Mouse (Mus musculus) MEL (cell line): ENCODE data around the gene Edn2. TPM values are rescaled to one million over a fixed set of nuclear protein-coding genes. Genes with fewer than 3 reads are reported as not detected.

Experiments
- DNase-seq: peaks from one replicate; pipeline ENCODE4 v3.0.0; 2011; ENCODE audit warnings: low read depth, low spot score
- H3K27ac ChIP-seq: 2 replicates; pipeline ENCODE4 v1.5.1; 2012; ENCODE audit warnings: low read depth, mild to moderate bottlenecking, control low read depth, low read length, moderate library complexity; ENCODE audit not compliant: control insufficient read depth
- H3K27me3 ChIP-seq, 2 experiments: fragments of 150-350 bp in 1 of 2; sonication (generic) in 1 of 2; 2 replicates each; pipeline ENCODE4 v1.6.1; 2012; ENCODE audit warnings: low read length in 2 of 2, mild to moderate bottlenecking in 2 of 2, improper control_type of control experiment in 1 of 2, moderate library complexity in 1 of 2; ENCODE audit not compliant: insufficient read depth in 2 of 2, control insufficient read depth in 1 of 2
- H3K36me3 ChIP-seq, 2 experiments: 2 replicates each; pipeline ENCODE4 v1.6.1; 2012 to 2014; ENCODE audit warnings: low read length in 2 of 2, improper control_type of control experiment in 1 of 2, inconsistent platforms in 1 of 2, mild to moderate bottlenecking in 1 of 2; ENCODE audit not compliant: insufficient read depth in 2 of 2, control insufficient read depth in 1 of 2
- H3K4me1 ChIP-seq, 2 experiments: fragments of 150-350 bp in 1 of 2; sonication (generic) in 1 of 2; 2 replicates each; pipeline ENCODE4 v1.6.1; 2012; ENCODE audit warnings: low read length in 2 of 2, improper control_type of control experiment in 1 of 2, mild to moderate bottlenecking in 1 of 2; ENCODE audit not compliant: insufficient read depth in 2 of 2, control insufficient read depth in 1 of 2
- H3K4me3 ChIP-seq, 2 experiments: fragments of 150-350 bp in 1 of 2; sonication (generic) in 1 of 2; 2 replicates each; pipeline ENCODE4 v1.5.1; 2012; ENCODE audit warnings: low read depth in 2 of 2, low read length in 2 of 2, mild to moderate bottlenecking in 2 of 2, moderate library complexity in 2 of 2, control low read depth in 1 of 2, improper control_type of control experiment in 1 of 2; ENCODE audit not compliant: control insufficient read depth in 1 of 2, insufficient read depth in 1 of 2
- H3K79me2 ChIP-seq: 2 replicates; pipeline ENCODE4 v1.6.1; 2012; ENCODE audit warnings: mild to moderate bottlenecking, low read length, moderate library complexity; ENCODE audit not compliant: control insufficient read depth, poor library complexity, insufficient read depth
- H3K9ac ChIP-seq: 2 replicates; pipeline ENCODE4 v1.6.1; 2012; ENCODE audit warnings: low read depth, mild to moderate bottlenecking, control low read depth, low read length, moderate library complexity; ENCODE audit not compliant: control insufficient read depth, poor library complexity, severe bottlenecking
- H3K9me3 ChIP-seq: fragments of 150-350 bp; sonication (generic); replicated peaks from 2 replicates; pipeline ENCODE4 v1.6.1; 2012; ENCODE audit warnings: mild to moderate bottlenecking, low read length, improper control_type of control experiment, moderate library complexity; ENCODE audit not compliant: insufficient read depth
- CHD1 ChIP-seq: IDR thresholded peaks from 2 replicates; pipeline ENCODE4 v1.6.1; 2012; ENCODE audit warnings: low read depth, mild to moderate bottlenecking, inconsistent platforms, low read length, improper control_type of control experiment
- CHD2 ChIP-seq: IDR thresholded peaks from 2 replicates; pipeline ENCODE4 v1.6.1; 2011; ENCODE audit warnings: low read length, improper control_type of control experiment
- E2F4 ChIP-seq: IDR thresholded peaks from 2 replicates; pipeline ENCODE4 v1.6.1; 2011; ENCODE audit warnings: low read depth, low read length, improper control_type of control experiment, borderline replicate concordance
- ETS1 ChIP-seq: IDR thresholded peaks from 2 replicates; pipeline ENCODE4 v1.6.1; 2012; ENCODE audit warnings: low read depth, mild to moderate bottlenecking, inconsistent platforms, low read length, improper control_type of control experiment, moderate library complexity
- GATA1 ChIP-seq: IDR thresholded peaks from 2 replicates; pipeline ENCODE4 v1.6.1; 2011; ENCODE audit warnings: low read depth, low read length, improper control_type of control experiment
- HCFC1 ChIP-seq: IDR thresholded peaks from 2 replicates; pipeline ENCODE4 v1.6.1; 2012; ENCODE audit warnings: low read depth, mild to moderate bottlenecking, inconsistent platforms, low read length, improper control_type of control experiment, moderate library complexity
- JUND ChIP-seq: IDR thresholded peaks from 2 replicates; pipeline ENCODE4 v1.6.1; 2011; ENCODE audit warnings: low read depth, mild to moderate bottlenecking, improper control_type of control experiment, low read length
- KAT2A ChIP-seq: conservative IDR thresholded peaks from 2 replicates; pipeline ENCODE4 v1.6.1; 2012; ENCODE audit warnings: low read depth, low read length, improper control_type of control experiment, inconsistent platforms
- MAFK ChIP-seq: IDR thresholded peaks from 2 replicates; pipeline ENCODE4 v1.6.1; 2011; ENCODE audit warnings: low read depth, mild to moderate bottlenecking, low read length, improper control_type of control experiment, borderline replicate concordance
- MAZ ChIP-seq: IDR thresholded peaks from 2 replicates; pipeline ENCODE4 v1.6.1; 2012; ENCODE audit warnings: low read depth, mild to moderate bottlenecking, inconsistent platforms, low read length, improper control_type of control experiment
- MEF2A ChIP-seq: IDR thresholded peaks from 2 replicates; pipeline ENCODE4 v1.6.1; 2014; ENCODE audit warnings: low read depth, mild to moderate bottlenecking, inconsistent platforms, low read length, improper control_type of control experiment; ENCODE audit not compliant: poor library complexity, insufficient replicate concordance, severe bottlenecking; ENCODE audit errors: extremely low read depth
- MYB ChIP-seq: IDR thresholded peaks from 2 replicates; pipeline ENCODE4 v1.6.1; 2011; ENCODE audit warnings: mild to moderate bottlenecking, low read depth, low read length, improper control_type of control experiment
- NELFE ChIP-seq: IDR thresholded peaks from 2 replicates; pipeline ENCODE4 v1.6.1; 2011; ENCODE audit warnings: low read depth, low read length, improper control_type of control experiment
- NRF1 ChIP-seq: IDR thresholded peaks from 2 replicates; pipeline ENCODE4 v1.6.1; 2014; ENCODE audit warnings: low read depth, mild to moderate bottlenecking, inconsistent platforms, low read length, improper control_type of control experiment, moderate library complexity; ENCODE audit not compliant: poor library complexity, insufficient read depth, severe bottlenecking
- POLR2AphosphoS2 ChIP-seq: IDR thresholded peaks from 2 replicates; pipeline ENCODE4 v1.6.1; 2011; ENCODE audit warnings: low read length, improper control_type of control experiment
- POLR2AphosphoS5 ChIP-seq: IDR thresholded peaks from 2 replicates; pipeline ENCODE4 v1.6.1; 2012; ENCODE audit warnings: low read depth, borderline replicate concordance, mild to moderate bottlenecking, inconsistent platforms, low read length, moderate library complexity, mixed read lengths
- SIN3A ChIP-seq: IDR thresholded peaks from 2 replicates; pipeline ENCODE4 v1.6.1; 2012; ENCODE audit warnings: low read length, improper control_type of control experiment, inconsistent platforms
- SMC3 ChIP-seq: IDR thresholded peaks from 2 replicates; pipeline ENCODE4 v1.6.1; 2011; ENCODE audit warnings: low read depth, low read length, improper control_type of control experiment
- TBP ChIP-seq: IDR thresholded peaks from 2 replicates; pipeline ENCODE4 v1.8.0; 2011; ENCODE audit warnings: low read depth, low read length, improper control_type of control experiment
- UBTF ChIP-seq: IDR thresholded peaks from 2 replicates; pipeline ENCODE4 v1.6.1; 2012; ENCODE audit warnings: low read depth, mild to moderate bottlenecking, inconsistent platforms, low read length, improper control_type of control experiment, moderate library complexity, borderline replicate concordance; ENCODE audit not compliant: insufficient read depth
- USF2 ChIP-seq, 2 experiments: IDR thresholded peaks; 2 replicates each; pipeline ENCODE4 v1.6.1; 2011 to 2012; ENCODE audit warnings: improper control_type of control experiment in 2 of 2, low read length in 2 of 2, borderline replicate concordance in 1 of 2, inconsistent platforms in 1 of 2, low read depth in 1 of 2, mild to moderate bottlenecking in 1 of 2; ENCODE audit not compliant: insufficient read depth in 1 of 2
- ZC3H11A ChIP-seq: IDR thresholded peaks from 2 replicates; pipeline ENCODE4 v1.6.1; 2012; ENCODE audit warnings: low read depth, mild to moderate bottlenecking, inconsistent platforms, low read length, improper control_type of control experiment
- ZNF384 ChIP-seq: IDR thresholded peaks from 2 replicates; pipeline ENCODE4 v1.6.1; 2012; ENCODE audit warnings: low read depth, mild to moderate bottlenecking, inconsistent platforms, low read length, improper control_type of control experiment
- polyA plus RNA-seq, 2 experiments: library from polyadenylated mRNA; stranded (reverse) in 1 of 2; unstranded in 1 of 2; fragments of >175 nt in 1 of 2; fragments of >200 nt in 1 of 2; gene quantifications; 2 replicates each; pipeline versions ENCODE4 v1.2.1 to v1.2.4; 2012; ENCODE audit warnings: low replicate concordance in 2 of 2, low read depth in 1 of 2; ENCODE audit not compliant: insufficient read length in 2 of 2, insufficient read depth in 1 of 2, missing spikeins in 1 of 2
- total RNA-seq: library from RNA; depleted of rRNA; stranded (reverse); fragments of 300-350 nt; gene quantifications from 2 replicates; pipeline ENCODE4 v1.2.3, GENCODE M21; 2012

The Edn2 gene
- total and polyA plus RNA-seq, 3 experiments, result not detected

DNA sequence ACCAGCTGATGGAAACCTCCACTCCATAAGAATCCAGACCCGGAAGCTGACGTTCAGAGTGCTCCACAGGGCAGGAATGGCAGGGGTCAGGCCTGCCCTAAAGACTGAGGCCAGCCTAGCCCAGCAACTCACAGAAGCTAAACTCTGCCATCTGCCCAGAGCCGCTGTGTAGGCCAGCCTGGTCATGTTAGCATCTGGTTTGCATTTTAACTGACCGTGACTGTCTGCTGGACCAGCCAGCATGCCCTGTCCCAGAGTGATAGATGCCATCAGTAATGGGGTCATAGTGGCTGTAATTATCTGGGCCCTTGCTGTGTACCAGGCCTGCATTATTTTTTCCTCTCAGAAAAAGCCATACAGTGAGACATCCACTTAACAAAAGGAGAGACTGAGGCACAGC, 30.1 kb upstream of the Edn2 start (continued):
- TF ChIP-seq GATA1 (no peak), KAT2A (no peak)

DNA sequence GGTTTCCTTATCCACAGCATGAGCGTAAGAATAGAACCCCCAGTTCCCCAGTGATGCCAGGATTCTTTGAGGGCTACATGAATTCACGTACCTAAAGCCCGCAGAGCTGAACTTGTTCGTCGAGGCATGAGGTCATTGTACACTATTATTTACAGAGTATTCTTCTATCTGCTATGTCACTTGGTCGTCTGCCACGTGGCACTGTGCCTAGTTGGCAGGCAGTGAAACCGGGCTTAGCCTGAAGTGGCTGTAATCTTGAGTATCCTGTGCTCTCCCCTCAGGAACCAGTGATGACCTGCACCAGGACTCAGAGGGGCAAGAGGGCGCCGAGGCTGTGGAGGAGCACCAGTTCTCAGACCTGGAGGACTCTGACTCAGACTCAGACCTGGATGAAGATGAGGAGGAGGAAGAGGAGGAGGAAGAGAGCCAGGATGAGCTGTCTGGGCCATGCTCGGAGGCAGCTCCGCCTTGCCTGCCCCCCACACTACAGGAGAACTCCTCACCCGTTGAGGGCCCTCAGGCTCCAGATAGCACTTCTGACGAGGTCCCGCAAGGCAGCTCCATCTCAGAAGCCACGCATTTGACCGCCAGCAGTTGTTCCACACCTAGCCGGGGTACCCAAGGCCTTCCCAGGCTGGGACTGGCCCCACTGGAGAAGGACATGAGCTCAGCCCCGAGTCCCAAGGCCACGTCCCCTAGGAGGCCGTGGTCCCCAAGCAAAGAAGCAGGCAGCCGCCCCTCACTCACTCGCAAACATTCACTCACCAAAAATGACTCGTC, 29.4 kb upstream of the Edn2 start:
- Histone ChIP-seq H3K36me3 (no peaks in the 10 kb centered on the region), H3K79me2 (no peaks in the 10 kb centered on the region), H3K4me1 (no peaks in the 10 kb centered on the region), H3K27ac (no peak overlapping the region), H3K9me3 (no peaks in the 10 kb centered on the region), H3K27me3 (no peaks in the 10 kb centered on the region), H3K4me3 (no peak overlapping the region)
- DNase-seq, result no peak
- TF ChIP-seq MYB (no peak), TBP (no peak), CHD1 (no peak), NRF1 (no peak), SIN3A (no peak), E2F4 (no peak), ZNF384 (no peak), USF2 (IDR thresholded peaks at IDR 0.05; ENCODE audit: borderline replicate concordance in 1 of 2, insufficient read depth in 1 of 2, low read depth in 1 of 2, low read length in 2 of 2) (no peak), HCFC1 (no peak), SMC3 (no peak), UBTF (no peak)
- TF ChIP-seq, all 39 proteins: peak for 0
- H3K9ac ChIP-seq, result no peak overlapping the region

DNA sequence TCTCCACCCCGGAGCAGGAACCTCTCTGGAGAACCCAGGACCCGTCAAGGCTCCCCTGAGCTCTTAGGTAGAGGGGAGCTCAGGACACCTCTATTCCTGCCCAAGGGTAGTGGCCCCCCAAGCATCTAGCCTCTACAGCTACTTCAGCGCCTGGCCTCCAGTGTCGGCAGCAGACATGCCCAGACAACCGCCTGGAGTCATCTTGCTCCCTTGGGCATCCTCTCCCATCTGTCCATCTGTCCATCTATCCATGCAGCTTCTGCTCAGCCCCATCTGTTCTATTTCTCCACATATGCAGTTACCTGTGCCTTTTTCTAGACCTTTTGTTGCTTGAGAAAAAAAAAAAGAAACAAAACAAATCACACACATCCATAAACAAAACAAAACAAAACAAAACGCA, 26.8 kb upstream of the Edn2 start:
- Histone ChIP-seq H3K4me1 (no peaks in the 10 kb centered on the region), H3K27me3 (no peaks in the 10 kb centered on the region), H3K9me3 (no peaks in the 10 kb centered on the region), H3K9ac (no peak overlapping the region), H3K27ac (no peak overlapping the region), H3K79me2 (no peaks in the 10 kb centered on the region), H3K36me3 (no peaks in the 10 kb centered on the region), H3K4me3 (no peak overlapping the region)
- DNase-seq, result no peak
- TF ChIP-seq SMC3, result no peak
- TF ChIP-seq NELFE, result no peak
- TF ChIP-seq CHD1, result no peak
- TF ChIP-seq MAFK, result no peak
- no peak for TF ChIP-seq MAZ
- TF ChIP-seq GATA1, result no peak
- no peak for TF ChIP-seq MYB
- TF ChIP-seq POLR2AphosphoS5, result no peak
- no peak for TF ChIP-seq MEF2A
- no peak for TF ChIP-seq ZNF384
- no peak for TF ChIP-seq ETS1
- no peak for TF ChIP-seq JUND
- TF ChIP-seq POLR2AphosphoS2, result no peak
- no peak for TF ChIP-seq HCFC1
- TF ChIP-seq CHD2, result no peak
- no peak for TF ChIP-seq NRF1
- no peak for TF ChIP-seq TBP
- TF ChIP-seq KAT2A, result no peak
- TF ChIP-seq ZC3H11A, result no peak
